Mouse (Mus musculus): ENCODE data around the gene Ndufs5. TPM values are rescaled to one million over a fixed set of nuclear protein-coding genes. Genes with fewer than 3 reads are reported as not detected.

Ndufs5 gene
- total RNA-seq, 2 experiments from 2014 or later: 142 to 160 TPM

Other genes with a start within 250 kb of the Ndufs5 start
- 103 and 130 TPM in 2 replicates for gene Macf1, start 33.8 kb downstream of the Ndufs5 start, total RNA-seq (2015)
- gene Macf1, start 33.8 kb downstream of the Ndufs5 start, total RNA-seq (2017): 123 and 159 TPM in 2 replicates
- 49.4 and 54.2 TPM in 2 replicates for gene Akirin1, start 32.1 kb upstream of the Ndufs5 start, total RNA-seq (2015)
- 18.5 and 25.5 TPM in 2 replicates for gene Akirin1, start 32.1 kb upstream of the Ndufs5 start, total RNA-seq (2017)
- not detected in 2 replicates for gene Rhbdl2, start 69.7 kb upstream of the Ndufs5 start, total RNA-seq (2015)
- gene Rhbdl2, start 69.7 kb upstream of the Ndufs5 start, total RNA-seq (2017): not detected in 2 replicates
- not detected in 2 replicates for gene 4933427I04Rik, start 141.5 kb upstream of the Ndufs5 start, total RNA-seq (2015)
- not detected in 2 replicates for gene 4933427I04Rik, start 141.5 kb upstream of the Ndufs5 start, total RNA-seq (2017)
- gene Mycbp, start 186.6 kb upstream of the Ndufs5 start, total RNA-seq (2015): 44.8 and 49.6 TPM in 2 replicates
- 31.0 and 34.5 TPM in 2 replicates for gene Mycbp, start 186.6 kb upstream of the Ndufs5 start, total RNA-seq (2017)
- gene Rragc, start 199.2 kb upstream of the Ndufs5 start, total RNA-seq (2015): 33.7 and 42.3 TPM in 2 replicates
- 35.7 and 37.0 TPM in 2 replicates for gene Rragc, start 199.2 kb upstream of the Ndufs5 start, total RNA-seq (2017)
- gene 4930535I16Rik, start 199.8 kb upstream of the Ndufs5 start, total RNA-seq (2015): not detected in 2 replicates
- gene 4930535I16Rik, start 199.8 kb upstream of the Ndufs5 start, total RNA-seq (2017): not detected in 2 replicates